26 mouse cellular contexts compared by ENCODE assay signal in genomic region chr13:9887261-9887660, GRCm38 (mm10).
"Had no signal": no experiment of that assay in that cellular context is flagged by ENCODE, and none has a peak within 500 bp of the region (broad histone marks: within the 10 kb centered on the region; RNA-seq: fewer than 3 reads in every experiment).

No protein-coding gene starts in this region.

- DNase-seq: liver; liver, embryonic 13.5 days; liver, postnatal 0 days; lung, adult 2 months; lung, embryonic 14.5 days; midbrain, embryonic 14.5 days had no signal

- H3K9me3 ChIP-seq: limb, embryonic 10.5 days; limb, embryonic 12.5 days; limb, embryonic 13.5 days; limb, embryonic 15.5 days; liver, embryonic 12.5 days; liver, embryonic 13.5 days; liver, embryonic 15.5 days; lung, embryonic 15.5 days; megakaryocyte, embryonic 14.5 days; midbrain, embryonic 10.5 days; midbrain, embryonic 12.5 days; midbrain, embryonic 13.5 days; midbrain, embryonic 15.5 days; neural tube, embryonic 12.5 days; neural tube, embryonic 13.5 days had no signal

- H3K4me2 ChIP-seq: limb, embryonic 12.5 days; limb, embryonic 13.5 days; limb, embryonic 15.5 days; liver, embryonic 11.5 days; liver, embryonic 12.5 days; liver, embryonic 13.5 days; liver, embryonic 15.5 days; lung, embryonic 14.5 days; lung, embryonic 15.5 days; midbrain, embryonic 11.5 days; midbrain, embryonic 12.5 days; midbrain, embryonic 13.5 days; midbrain, embryonic 15.5 days; neural tube, embryonic 12.5 days; neural tube, embryonic 13.5 days had no signal

- ATAC-seq: liver, embryonic 12.5 days; liver, postnatal 0 days; midbrain, embryonic 13.5 days; midbrain, embryonic 15.5 days; midbrain, embryonic 16.5 days had no signal

- H3K36me3 ChIP-seq: limb, embryonic 10.5 days; limb, embryonic 12.5 days; limb, embryonic 13.5 days; limb, embryonic 15.5 days; liver, embryonic 12.5 days; liver, embryonic 13.5 days; liver, embryonic 15.5 days; lung, embryonic 15.5 days; midbrain, embryonic 10.5 days; midbrain, embryonic 12.5 days; midbrain, embryonic 13.5 days; midbrain, embryonic 15.5 days; neural tube, embryonic 12.5 days; neural tube, embryonic 13.5 days had no signal

- H3K9ac ChIP-seq: limb, embryonic 12.5 days; limb, embryonic 13.5 days; limb, embryonic 15.5 days; liver, embryonic 12.5 days; liver, embryonic 13.5 days; liver, embryonic 14.5 days; liver, embryonic 15.5 days; liver, postnatal 0 days; lung, embryonic 14.5 days; lung, embryonic 15.5 days; midbrain, embryonic 12.5 days; midbrain, embryonic 13.5 days; midbrain, embryonic 15.5 days; neural tube, embryonic 12.5 days; neural tube, embryonic 13.5 days had no signal

- H3K4me3 ChIP-seq: limb, embryonic 10.5 days; limb, embryonic 12.5 days; limb, embryonic 13.5 days; limb, embryonic 15.5 days; liver, embryonic 12.5 days; liver, embryonic 13.5 days; liver, embryonic 15.5 days; lung, embryonic 15.5 days; megakaryocyte, embryonic 14.5 days; midbrain, embryonic 10.5 days; midbrain, embryonic 12.5 days; midbrain, embryonic 13.5 days; midbrain, embryonic 15.5 days; myocyte; neural tube, embryonic 12.5 days; neural tube, embryonic 13.5 days had no signal

- H3K4me1 ChIP-seq: limb, embryonic 10.5 days; limb, embryonic 12.5 days; limb, embryonic 15.5 days; liver, embryonic 12.5 days; liver, embryonic 13.5 days; liver, embryonic 15.5 days; megakaryocyte, embryonic 14.5 days; midbrain, embryonic 12.5 days; midbrain, embryonic 13.5 days; midbrain, embryonic 15.5 days; neural tube, embryonic 12.5 days; neural tube, embryonic 13.5 days had no signal

- H3K27me3 ChIP-seq: limb, embryonic 12.5 days; limb, embryonic 13.5 days; limb, embryonic 15.5 days; liver, embryonic 12.5 days; liver, embryonic 13.5 days; liver, embryonic 15.5 days; lung, embryonic 15.5 days; midbrain, embryonic 12.5 days; midbrain, embryonic 13.5 days; midbrain, embryonic 15.5 days; neural tube, embryonic 12.5 days; neural tube, embryonic 13.5 days had no signal

- H3K27ac ChIP-seq: limb, embryonic 10.5 days; limb, embryonic 12.5 days; limb, embryonic 13.5 days; limb, embryonic 15.5 days; liver, embryonic 12.5 days; liver, embryonic 13.5 days; liver, embryonic 14.5 days; liver, embryonic 15.5 days; lung, embryonic 15.5 days; macrophage; midbrain, embryonic 10.5 days; midbrain, embryonic 12.5 days; midbrain, embryonic 13.5 days; midbrain, embryonic 15.5 days; neural tube, embryonic 12.5 days; neural tube, embryonic 13.5 days had no signal
